Mouse (Mus musculus) liver, embryonic 16.5 days (tissue): ENCODE data around the gene Syt9. TPM values are rescaled to one million over a fixed set of nuclear protein-coding genes. Genes with fewer than 3 reads are reported as not detected.

Experiments
- polyA plus RNA-seq: library from polyadenylated mRNA; unstranded; fragments of >200 nt; fragmentation: Nextera tagmentation; extraction: Ambion mirVana; gene quantifications from 2 replicates; pipeline ENCODE4 v1.2.1, GENCODE M21; 2015

Gene Syt9
- polyA plus RNA-seq, 1 experiment from 2014 or later, result 0.13 TPM

Other genes with a start within 250 kb of the Syt9 start
- gene Olfr715, start 239.6 kb upstream of the Syt9 start, polyA plus RNA-seq, result not detected in 2 replicates
- not detected in 2 replicates for gene Olfr716, start 232.4 kb upstream of the Syt9 start, polyA plus RNA-seq
- not detected in 2 replicates for gene Nlrp14, start 203.7 kb upstream of the Syt9 start, polyA plus RNA-seq
- gene Rbmxl2, start 161.3 kb upstream of the Syt9 start, polyA plus RNA-seq, result not detected in 2 replicates
- gene Olfml1, start 196.7 kb downstream of the Syt9 start, polyA plus RNA-seq, result 1.0 and 1.3 TPM in 2 replicates
- 4.2 and 4.6 TPM in 2 replicates for gene Ppfibp2, start 224.5 kb downstream of the Syt9 start, polyA plus RNA-seq